Mouse (Mus musculus) urinary bladder, postnatal 25 days (tissue): ENCODE results near the gene Ntmt1.

Source experiments
- DNase-seq: peaks from one replicate; pipeline ENCODE4 v3.0.0; 2022; ENCODE audit warnings: low spot score

Ntmt1 gene

DNA sequence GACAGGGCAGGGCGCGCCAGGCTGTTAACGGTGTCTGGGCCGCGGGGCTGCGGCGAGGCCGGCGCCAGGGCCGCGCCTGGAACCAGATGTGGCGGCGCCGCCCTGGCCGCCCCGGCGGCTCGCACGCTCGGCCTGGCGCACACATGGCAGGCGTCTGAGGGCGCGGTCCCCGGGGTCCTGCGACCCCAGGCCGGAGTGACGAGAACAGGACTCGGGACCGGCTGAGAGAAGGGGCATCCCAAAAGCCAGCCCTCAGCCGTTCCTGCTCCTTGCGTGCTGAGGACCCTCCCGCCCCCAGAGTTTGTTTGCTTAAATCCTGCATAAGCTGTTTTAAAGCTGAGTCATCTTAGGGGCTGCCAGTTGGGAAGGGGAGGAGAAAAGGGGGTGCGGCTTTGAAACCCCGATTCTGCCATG lies 57.3 kb downstream of the Ntmt1 start:
- peak; percentile 35 for DNase-seq

DNA sequence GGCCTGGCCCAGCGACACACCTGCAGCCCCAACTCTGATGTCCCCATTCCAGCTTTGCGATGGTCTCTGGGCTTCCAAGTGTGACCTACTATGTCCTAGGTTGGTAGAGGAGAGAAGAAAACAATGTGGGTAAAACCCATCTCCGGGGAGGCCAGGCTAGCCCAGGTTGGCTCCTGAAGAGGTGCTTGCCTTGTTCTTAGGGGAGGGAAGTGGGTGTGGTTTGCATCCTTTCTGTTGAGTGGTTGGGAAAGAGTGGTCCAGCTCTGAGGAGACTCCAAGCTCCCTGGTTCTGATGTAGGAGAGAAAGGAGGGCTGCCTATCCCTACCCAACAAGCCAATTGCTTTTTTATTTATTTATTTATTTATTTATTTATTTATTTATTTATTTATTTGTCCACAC lies 57.8 kb downstream of the Ntmt1 start:
- no peak for DNase-seq

DNA sequence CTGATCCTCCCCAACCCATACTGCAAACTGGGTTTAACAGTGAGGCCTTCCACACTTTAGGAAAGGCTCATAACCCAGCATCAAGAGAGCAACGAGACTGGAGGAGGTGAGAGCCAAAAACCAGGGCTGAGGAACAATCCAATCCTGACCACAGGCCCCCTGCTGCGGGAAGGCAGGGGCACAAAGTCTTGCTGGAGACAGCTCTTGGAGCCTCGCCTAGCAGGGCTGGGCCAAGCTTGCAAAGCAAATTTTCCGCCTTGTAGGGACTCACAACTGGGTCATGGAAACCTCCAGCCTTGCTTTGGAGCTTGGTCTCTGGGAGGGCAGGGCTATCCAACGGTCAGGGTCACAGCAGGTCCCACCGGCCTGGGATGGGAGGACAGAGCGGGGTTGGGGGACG lies 63.2 kb downstream of the Ntmt1 start:
- DNase-seq = no peak
